Mouse (Mus musculus): ENCODE measurements around the gene Ddx3x. TPM values are rescaled to one million over a fixed set of nuclear protein-coding genes. Genes with fewer than 3 reads are reported as not detected.

Ddx3x gene
- total and polyA plus RNA-seq, 3 experiments, result 23.3 to 436 (median 355) TPM

DNA sequence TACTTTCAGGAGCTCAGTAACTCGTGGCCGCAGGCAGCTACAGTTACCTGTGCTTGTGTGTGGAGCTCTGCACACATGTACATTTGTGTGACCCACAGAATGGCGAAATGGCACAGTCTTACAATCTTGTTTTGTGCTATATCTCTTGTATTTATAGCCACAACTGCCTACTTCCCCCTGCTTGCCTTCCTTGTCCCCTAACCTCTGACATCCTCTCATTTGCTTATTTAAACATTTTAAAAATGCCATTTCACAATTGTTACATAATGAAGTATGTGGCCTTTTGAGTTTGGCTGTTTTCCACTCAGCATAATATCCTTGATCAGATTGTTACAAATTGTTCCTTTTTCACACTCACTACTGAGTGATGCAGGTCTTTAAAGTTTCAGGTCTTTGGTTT lies 25.4 kb downstream of the Ddx3x start:
- Histone ChIP-seq H3K4me3 (ENCODE audit: low read depth, low read length) (no peak overlapping the region), H3K27me3 (ENCODE audit: insufficient read depth, low read length) (no peaks in the 10 kb centered on the region), H3K36me3 (replicated peaks) (no peaks in the 10 kb centered on the region), H3K9me3 (replicated peaks) (no peaks in the 10 kb centered on the region), H3K4me1 (ENCODE audit: insufficient read depth, low read depth, low read length) (no peaks in the 10 kb centered on the region)
- TF ChIP-seq GATA2 (IDR thresholded peaks at IDR 0.05; ENCODE audit: borderline replicate concordance, low read depth, low read length) (no peak), POLR2AphosphoS5 (IDR thresholded peaks at IDR 0.05; ENCODE audit: insufficient replicate concordance, low read depth, low read length) (no peak), GATA1 (IDR thresholded peaks at IDR 0.05; ENCODE audit: borderline replicate concordance, low read length) (no peak), CTCF (IDR thresholded peaks at IDR 0.05; ENCODE audit: low read depth, low read length) (no peak), TAL1 (conservative IDR thresholded peaks at IDR 0.05; ENCODE audit: low read depth, low read length) (no peak)
- ATAC-seq (ENCODE audit: extremely low read depth, insufficient number of reproducible peaks, low FRiP score, poor library complexity, severe bottlenecking) (no peak), DNase-seq (ENCODE audit: low spot score) (no peak)

DNA sequence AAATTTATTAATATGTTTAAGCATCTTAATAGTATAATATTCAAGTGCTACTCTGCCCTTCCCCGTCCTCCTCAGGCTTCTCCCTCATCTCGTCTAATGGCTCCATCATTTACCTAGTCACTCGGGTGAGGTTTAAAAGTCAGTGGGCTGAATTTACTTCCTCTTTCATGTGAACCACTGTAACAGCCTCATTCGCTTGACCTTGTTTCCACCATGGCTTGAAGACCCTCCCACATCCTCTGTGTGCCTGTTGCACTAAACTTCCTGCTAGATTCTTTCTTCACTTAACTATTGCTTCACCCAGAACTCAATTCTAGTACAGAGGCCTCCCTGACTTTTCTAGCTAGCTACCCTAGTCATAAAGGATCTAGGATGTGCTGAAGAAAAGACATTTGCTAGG lies 30.6 kb downstream of the Ddx3x start:
- ATAC-seq (ENCODE audit: extremely low read depth, insufficient number of reproducible peaks, low FRiP score, poor library complexity, severe bottlenecking) (no peak), DNase-seq (ENCODE audit: low spot score) (no peak)
- H3K4me3 ChIP-seq (ENCODE audit: low read depth, low read length), result no peak overlapping the region
- TF ChIP-seq POLR2AphosphoS5 (IDR thresholded peaks at IDR 0.05; ENCODE audit: insufficient replicate concordance, low read depth, low read length) (no peak), TAL1 (conservative IDR thresholded peaks at IDR 0.05; ENCODE audit: low read depth, low read length) (no peak), GATA2 (IDR thresholded peaks at IDR 0.05; ENCODE audit: borderline replicate concordance, low read depth, low read length) (no peak), CTCF (IDR thresholded peaks at IDR 0.05; ENCODE audit: low read depth, low read length) (no peak), GATA1 (IDR thresholded peaks at IDR 0.05; ENCODE audit: borderline replicate concordance, low read length) (no peak)
- H3K4me1 ChIP-seq (ENCODE audit: insufficient read depth, low read depth, low read length), result no peaks in the 10 kb centered on the region
- no peaks in the 10 kb centered on the region for H3K9me3 ChIP-seq (replicated peaks)
- no peaks in the 10 kb centered on the region for H3K27me3 ChIP-seq (ENCODE audit: insufficient read depth, low read length)
- no peaks in the 10 kb centered on the region for H3K36me3 ChIP-seq (replicated peaks)

DNA sequence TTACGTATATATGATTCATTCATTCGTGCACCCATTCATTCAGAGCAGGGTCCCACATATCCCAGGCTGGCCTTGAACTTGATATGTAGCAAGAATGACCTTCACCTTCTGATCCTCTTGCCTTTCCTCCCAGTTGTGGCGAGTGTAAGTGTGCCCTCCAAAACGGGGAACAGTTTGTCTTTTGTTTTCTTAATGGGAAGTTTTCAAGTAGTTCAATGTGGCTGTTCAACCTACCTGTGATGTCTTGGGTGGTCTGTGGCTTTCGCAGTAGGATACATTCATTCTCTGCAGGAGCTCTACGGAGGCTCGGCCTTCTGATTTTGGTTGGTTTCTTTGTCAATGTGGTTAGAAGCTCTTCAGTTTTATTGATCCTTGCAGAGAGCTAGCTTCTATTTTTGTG lies 48.8 kb downstream of the Ddx3x start:
- H3K4me1 ChIP-seq (ENCODE audit: insufficient read depth, low read depth, low read length), result no peaks in the 10 kb centered on the region
- ATAC-seq (ENCODE audit: extremely low read depth, insufficient number of reproducible peaks, low FRiP score, poor library complexity, severe bottlenecking) (no peak), DNase-seq (ENCODE audit: low spot score) (no peak)
- H3K4me3 ChIP-seq (ENCODE audit: low read depth, low read length), result no peak overlapping the region
- TF ChIP-seq GATA2 (IDR thresholded peaks at IDR 0.05; ENCODE audit: borderline replicate concordance, low read depth, low read length) (no peak), CTCF (IDR thresholded peaks at IDR 0.05; ENCODE audit: low read depth, low read length) (no peak), GATA1 (IDR thresholded peaks at IDR 0.05; ENCODE audit: borderline replicate concordance, low read length) (no peak), POLR2AphosphoS5 (IDR thresholded peaks at IDR 0.05; ENCODE audit: insufficient replicate concordance, low read depth, low read length) (no peak), TAL1 (conservative IDR thresholded peaks at IDR 0.05; ENCODE audit: low read depth, low read length) (no peak)
- no peaks in the 10 kb centered on the region for H3K27me3 ChIP-seq (ENCODE audit: insufficient read depth, low read length)
- no peaks in the 10 kb centered on the region for H3K9me3 ChIP-seq (replicated peaks)
- H3K36me3 ChIP-seq (replicated peaks), result no peaks in the 10 kb centered on the region

Other genes starting within 250 kb of the Ddx3x start
- 286 and 293 TPM in 2 replicates for gene Usp9x, start 209.5 kb upstream of the Ddx3x start, total RNA-seq (2014; fragmentation: Nextera tagmentation)
- 173 and 177 TPM in 2 replicates for gene Usp9x, start 209.5 kb upstream of the Ddx3x start, total RNA-seq (2017)
- 5.0 and 6.1 TPM in 2 replicates for gene Usp9x, start 209.5 kb upstream of the Ddx3x start, polyA plus RNA-seq (2012)
- gene Nyx, start 185.1 kb downstream of the Ddx3x start, total RNA-seq (2014; fragmentation: Nextera tagmentation), result not detected in 2 replicates
- under 0.01 and 0.22 TPM in 2 replicates for gene Nyx, start 185.1 kb downstream of the Ddx3x start, total RNA-seq (2017)
- gene Nyx, start 185.1 kb downstream of the Ddx3x start, polyA plus RNA-seq (2012), result 0.01 and 0.02 TPM in 2 replicates